Comparison of ENCODE assay signal across 10 mouse cellular contexts in the genomic region with DNA sequence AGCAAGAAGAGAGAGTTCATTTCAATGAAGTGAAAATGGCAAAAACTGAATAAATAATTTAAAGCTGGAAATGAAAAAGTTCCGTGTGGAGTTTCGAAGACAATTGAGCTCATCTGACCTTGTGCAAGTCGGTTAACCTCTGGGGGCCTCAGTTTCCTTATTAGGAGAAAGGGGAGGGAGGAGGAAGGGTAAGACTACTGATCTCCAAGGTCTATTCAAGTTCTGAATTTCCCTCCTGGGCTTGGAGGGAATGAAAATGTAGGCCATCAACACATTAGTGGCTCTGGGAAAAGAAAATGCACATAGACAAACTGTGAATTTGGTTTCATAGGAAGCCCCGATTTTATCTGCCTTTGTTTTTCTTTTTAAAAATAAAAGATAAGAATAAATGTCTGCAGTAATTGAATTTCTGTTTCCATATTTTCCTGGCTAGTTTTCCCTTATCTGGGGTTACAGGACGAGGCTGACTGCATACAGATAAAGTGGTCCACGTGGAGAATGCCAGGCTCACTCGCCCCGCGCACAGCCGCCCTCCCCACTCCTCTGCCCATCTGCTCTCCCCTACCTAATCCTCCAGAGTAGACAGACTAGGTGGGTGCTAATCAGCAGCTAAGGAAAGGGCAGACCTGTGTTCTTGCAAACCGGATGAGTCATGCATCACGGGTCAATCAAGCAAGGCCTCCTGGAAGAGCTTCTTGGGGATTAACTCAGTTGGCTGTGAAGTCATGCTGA.
A peak's percentile ranks its signal among the peaks of the same experiment; 100 is the strongest.
DNase-seq lines count a peak whose midpoint lies in the region; ATAC-seq lines count a peak whose summit lies in the region.
"Had no signal": no experiment of that assay in that cellular context is flagged by ENCODE, and none has a peak within 500 bp of the region (broad histone marks: within the 10 kb centered on the region; RNA-seq: fewer than 3 reads in every experiment).

No protein-coding gene starts in this region.

- no peak overlapping the region for H3K27ac ChIP-seq in neural tube, embryonic 14.5 days (ENCODE audit: low read depth, low read length)

- DNase-seq in adrenal gland, adult 8-10 months, result peak; percentile 1
- no peak for DNase-seq in adrenal gland, adult 18-20 months (ENCODE audit: low spot score in 2 of 2)
- DNase-seq in neural tube, embryonic 10.5 days (ENCODE audit: extremely low spot score, low spot score), result no peak
- DNase-seq in kidney, postnatal 36 days, result peak; percentile 1 to 5
- no peak for DNase-seq in right cerebral cortex, postnatal 4 days
- no peak for DNase-seq in right cerebral cortex, postnatal 14 days
- DNase-seq: B cell, adult 2 months had no signal

- H3K4me1 ChIP-seq in neural tube, embryonic 14.5 days (ENCODE audit: control insufficient read depth, insufficient read depth, low read length), result peaks cover 3% of the 10 kb centered on the region; the same call in 1 of the 2 replicates

- 58% methylated on average over 12 of the region's 12 CpGs for WGBS in neural tube, embryonic 14.5 days

- no peak overlapping the region for H3K9ac ChIP-seq in neural tube, embryonic 14.5 days (replicated peaks; ENCODE audit: low read depth, low read length)

- ATAC-seq in neural tube, embryonic 14.5 days (ENCODE audit: low read depth), result peak; percentile 71; the same call in 1 of the 2 replicates
- no peak for ATAC-seq in inflammation-experienced regulatory T-cells, adult 6 months
- ATAC-seq: lung, postnatal 0 days had no signal

- no peaks in the 10 kb centered on the region for H3K9me3 ChIP-seq in neural tube, embryonic 14.5 days (ENCODE audit: control insufficient read depth, low read length)

- H3K4me2 ChIP-seq in neural tube, embryonic 14.5 days (ENCODE audit: low read depth, low read length), result no peak overlapping the region

- no peaks in the 10 kb centered on the region for H3K27me3 ChIP-seq in neural tube, embryonic 14.5 days (ENCODE audit: control insufficient read depth, insufficient read depth, low read length)

- H3K36me3 ChIP-seq in neural tube, embryonic 14.5 days (ENCODE audit: control insufficient read depth, insufficient read depth, low read length), result no peaks in the 10 kb centered on the region

- H3K4me3 ChIP-seq in neural tube, embryonic 14.5 days (ENCODE audit: low read depth, low read length), result no peak overlapping the region

Comparison
In these comparisons a context has a peak if more than half of its experiments do, and no peak if none do; other contexts are left out.
1. DNase-seq: peak in adrenal gland, adult 8-10 months (single experiment) and kidney, postnatal 36 days (2 of 2); none in adrenal gland, adult 18-20 months (0 of 2), neural tube, embryonic 10.5 days (single experiment), right cerebral cortex, postnatal 4 days (single experiment) and right cerebral cortex, postnatal 14 days (single experiment).